Mouse (Mus musculus): Measurements from ENCODE around the gene Myh9. TPM values are rescaled to one million over a fixed set of nuclear protein-coding genes. Genes with fewer than 3 reads are reported as not detected.
A peak's percentile ranks its signal among the peaks of the same experiment; 100 is the strongest.

Myh9 gene
- total RNA-seq, 2 experiments from 2014 or later: 219 to 228 TPM

DNA sequence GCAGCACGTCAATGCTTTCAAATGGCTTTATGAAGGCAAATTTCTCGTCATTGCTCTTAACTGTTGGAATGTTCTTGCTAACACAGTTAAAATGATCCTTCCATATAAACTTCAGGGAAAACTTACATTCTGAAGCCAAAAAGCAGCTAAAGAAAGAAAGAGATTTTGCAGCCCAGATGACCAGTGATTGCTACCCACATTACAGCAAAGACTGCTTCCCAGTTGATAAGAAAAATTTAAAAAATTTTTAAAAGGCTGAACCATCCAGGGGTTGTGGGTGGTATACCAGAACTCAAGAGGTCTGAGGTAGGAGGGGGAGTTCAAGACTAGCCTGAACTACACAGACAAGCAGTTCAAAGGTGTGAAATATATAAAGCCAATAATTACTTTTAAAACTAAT, 1.1 kb upstream of the Myh9 start:
- DNase-seq: no peak

DNA sequence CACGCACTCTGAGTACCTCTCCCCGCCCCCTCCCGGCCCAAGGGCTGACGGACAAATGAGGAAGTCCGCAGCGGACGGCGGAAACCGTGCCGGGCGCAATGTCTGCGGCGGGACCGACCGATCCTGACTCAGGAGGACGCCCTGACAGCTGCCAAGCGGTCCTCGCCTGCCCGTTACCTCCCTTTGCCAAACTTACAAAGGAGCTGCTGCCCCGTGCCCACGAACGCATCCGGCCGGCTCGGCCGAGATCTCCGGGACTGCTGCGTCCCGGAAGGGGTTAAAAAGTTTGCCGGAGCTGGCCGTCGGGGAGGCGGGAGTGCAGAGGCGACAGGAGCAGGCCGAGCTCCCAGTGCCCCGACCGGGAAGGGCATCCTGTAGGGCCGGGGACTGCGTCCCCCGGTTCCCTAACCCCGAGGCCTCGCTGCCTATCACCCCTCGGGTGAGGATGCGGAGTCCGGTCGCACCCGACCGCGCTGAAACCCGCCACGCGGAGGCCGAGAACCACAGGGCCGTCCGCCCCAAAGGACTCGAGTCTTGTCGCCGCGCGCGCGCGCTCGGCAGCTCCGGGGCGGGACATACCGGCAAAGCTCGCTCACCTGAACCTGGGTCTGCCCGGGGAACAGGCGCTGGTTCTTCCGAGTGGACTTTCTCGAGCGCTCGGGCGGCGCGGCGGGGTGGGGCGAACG, 471 bp downstream of the Myh9 start:
- DNase-seq: peak; percentile 75

DNA sequence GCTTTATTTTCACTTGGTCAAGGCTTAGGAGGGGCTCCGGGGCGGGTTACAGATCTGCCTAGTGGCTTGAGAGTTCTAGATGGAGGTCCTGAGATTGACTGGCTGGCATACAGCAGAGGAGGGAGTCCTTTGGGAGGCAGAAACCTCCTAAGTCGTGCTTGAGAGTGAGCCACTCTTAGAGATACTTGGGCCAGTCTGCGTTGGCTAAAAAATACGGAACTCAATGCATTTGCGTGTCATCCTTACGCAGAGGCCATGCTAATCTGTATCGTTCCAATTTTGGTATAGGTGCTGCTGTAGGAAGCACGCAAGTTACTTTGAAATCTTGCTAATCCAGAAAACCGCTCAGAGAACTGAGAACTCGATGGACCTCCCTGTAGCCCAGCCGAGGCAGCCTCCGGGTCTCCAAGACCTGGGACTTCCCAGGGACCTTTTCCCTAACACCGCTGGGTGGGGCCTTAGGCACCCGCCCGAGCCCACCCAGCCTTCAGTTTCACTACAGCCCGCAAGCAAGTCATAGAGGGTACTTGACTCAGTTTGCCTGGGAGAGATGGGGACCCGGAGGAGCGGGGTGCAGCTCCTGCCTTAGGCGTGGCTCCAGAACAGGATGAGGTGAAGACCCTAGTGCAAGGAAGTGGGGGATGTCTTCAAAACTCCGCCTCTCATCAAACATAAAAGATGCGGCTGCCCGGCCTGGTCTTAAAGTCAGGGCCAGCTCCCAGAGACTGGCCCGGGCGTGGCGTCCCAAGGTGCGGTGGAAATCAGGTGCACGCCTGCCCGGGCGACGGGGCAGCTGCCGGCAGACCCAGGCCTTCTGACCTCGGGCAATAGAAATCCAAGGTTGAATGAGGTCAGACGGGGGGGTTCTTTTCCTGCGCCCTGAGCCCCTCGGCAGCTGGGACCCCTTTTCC, 1.3 kb downstream of the Myh9 start:
- DNase-seq: no peak

DNA sequence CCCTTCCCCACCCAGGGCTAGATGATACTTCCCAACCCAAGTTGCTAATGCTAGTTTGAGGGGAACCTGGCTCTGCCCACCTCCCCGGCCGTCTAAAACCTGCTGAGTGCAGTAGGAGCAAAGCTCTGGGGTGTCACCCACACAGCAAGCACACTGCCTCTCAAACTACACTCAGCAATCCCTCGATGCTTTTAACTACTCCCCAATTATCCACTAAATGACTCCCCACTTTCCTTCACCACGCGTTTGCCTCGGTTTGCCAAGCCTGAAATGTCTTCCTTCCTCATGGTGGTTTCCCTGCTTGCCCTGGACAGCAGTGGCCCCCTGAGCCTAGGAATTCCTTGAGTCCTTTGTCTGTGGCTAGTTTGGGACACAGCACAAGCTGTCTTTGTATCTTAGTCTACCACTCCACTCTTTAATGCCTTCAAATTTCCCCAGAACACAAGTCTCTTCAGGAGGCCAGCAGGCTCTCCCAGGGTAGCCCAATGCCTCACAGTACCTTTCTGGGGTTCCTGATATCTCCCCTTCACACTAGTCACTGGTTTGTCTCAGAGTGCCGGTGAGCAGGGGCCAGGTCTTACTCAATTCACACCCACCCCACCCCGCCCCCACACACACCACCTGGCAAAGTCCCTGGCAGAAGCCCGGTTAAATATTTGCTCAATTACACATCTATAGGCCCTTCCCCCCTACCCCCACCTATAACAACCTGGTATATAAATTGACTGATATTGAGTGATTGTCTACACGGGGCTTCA, 2.3 kb downstream of the Myh9 start:
- DNase-seq: no peak

DNA sequence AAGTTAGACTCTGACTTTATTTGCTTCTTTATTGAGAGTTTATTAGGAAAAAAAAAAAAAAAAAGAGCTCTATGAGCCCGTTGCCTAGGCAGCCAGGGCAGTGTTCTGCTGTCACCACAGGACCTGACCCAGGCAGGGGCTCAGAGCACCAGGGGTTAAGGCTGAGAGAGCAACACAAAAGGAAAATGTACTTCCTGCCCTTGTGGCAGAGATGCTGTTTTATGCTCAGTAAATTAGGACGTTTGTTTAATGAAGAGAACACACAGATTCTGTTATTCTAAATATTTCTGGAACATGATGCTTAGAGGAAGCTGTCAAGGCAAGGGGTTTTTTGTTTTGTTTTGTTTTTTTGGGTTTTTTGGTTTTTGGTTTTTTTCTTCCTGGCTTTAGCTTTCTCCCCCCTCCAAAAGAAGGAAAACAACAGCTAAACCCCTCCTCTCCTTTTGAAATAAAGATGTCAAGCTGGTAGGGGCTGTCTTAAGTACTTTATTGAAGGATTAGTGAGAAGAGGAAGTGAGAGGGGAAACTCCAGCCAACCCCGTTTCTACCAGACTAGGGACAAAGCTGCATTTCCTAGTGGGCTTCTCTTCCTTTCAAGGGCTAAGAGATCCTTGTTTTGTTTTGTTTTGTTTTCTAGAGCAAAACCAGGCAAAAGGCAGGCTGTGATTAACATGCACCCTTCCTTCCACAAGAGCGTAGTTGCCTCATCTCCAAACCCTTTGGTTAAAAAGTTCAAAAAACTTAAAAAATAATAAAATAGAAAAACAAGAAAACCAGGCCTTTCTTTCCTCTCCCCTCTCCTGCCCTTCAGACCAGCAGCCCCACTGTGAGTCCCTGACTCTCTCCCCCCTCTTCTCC, 3.2 kb downstream of the Myh9 start:
- DNase-seq: no peak

DNA sequence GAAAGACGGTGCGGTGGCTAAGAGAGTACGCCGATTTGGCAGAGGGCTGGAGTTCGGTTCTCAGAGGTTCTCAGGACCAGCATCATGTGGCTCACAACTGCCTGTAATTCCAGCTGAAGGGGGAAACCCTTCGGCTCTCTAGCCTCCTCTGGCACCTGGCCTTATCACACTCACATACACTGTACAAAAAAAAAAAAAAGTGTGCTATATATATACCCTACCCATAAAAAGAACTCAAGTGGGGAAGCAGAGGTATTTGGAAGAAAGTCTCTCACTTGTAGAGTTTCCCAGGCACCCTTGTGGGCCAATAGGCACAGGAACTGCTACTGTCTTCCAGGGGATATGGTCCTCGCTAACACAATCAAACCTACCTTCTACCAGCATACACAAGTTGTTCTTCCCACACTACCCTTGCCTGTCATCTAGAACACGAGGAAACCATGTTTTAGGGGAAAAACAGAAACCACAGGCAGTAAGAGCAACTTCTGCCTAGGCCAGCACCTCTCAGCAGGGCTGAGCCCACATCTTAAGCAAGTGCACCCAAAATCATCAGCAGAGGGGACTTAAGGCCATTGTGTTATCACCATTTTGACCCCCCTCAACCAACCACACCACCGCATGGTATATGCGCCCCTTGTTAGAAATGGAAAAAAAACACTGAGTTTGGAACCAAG, 4.4 kb downstream of the Myh9 start:
- no peak for DNase-seq

DNA sequence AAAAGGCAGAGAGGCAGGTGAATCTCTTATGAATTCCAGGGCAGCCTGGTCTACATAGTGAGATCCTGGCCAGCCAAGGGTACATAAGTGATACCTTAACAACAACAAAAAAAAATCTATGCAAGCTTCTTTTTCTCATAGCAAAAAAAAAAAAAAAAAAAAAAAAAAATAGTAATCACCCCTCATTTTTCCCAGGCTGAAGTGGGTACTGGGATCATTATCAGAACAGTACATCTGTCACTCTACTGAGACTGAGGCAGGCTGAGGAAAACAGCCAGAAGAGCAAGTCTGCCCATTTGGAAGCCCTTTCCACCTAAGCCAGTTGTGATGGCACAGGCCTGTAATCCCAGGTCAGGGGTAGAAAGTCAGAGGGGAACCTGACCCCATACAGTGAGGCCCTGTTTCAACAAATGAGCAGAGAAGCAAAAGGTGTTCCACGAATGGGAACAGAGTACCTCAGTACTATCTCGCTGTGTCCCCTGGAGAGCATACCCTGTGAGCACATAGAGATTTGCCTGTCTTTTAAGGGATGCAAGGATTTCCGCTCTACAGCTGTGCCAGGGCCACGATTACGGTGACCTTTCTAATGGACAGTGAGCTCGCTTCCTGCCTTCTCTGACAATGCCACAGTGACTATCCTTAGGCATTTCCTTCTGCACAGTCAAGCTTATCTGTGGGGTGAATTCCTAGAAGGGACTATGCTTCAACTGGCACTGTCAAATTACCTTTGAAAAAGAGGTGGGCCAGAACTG, 5.1 kb downstream of the Myh9 start:
- DNase-seq: no peak

DNA sequence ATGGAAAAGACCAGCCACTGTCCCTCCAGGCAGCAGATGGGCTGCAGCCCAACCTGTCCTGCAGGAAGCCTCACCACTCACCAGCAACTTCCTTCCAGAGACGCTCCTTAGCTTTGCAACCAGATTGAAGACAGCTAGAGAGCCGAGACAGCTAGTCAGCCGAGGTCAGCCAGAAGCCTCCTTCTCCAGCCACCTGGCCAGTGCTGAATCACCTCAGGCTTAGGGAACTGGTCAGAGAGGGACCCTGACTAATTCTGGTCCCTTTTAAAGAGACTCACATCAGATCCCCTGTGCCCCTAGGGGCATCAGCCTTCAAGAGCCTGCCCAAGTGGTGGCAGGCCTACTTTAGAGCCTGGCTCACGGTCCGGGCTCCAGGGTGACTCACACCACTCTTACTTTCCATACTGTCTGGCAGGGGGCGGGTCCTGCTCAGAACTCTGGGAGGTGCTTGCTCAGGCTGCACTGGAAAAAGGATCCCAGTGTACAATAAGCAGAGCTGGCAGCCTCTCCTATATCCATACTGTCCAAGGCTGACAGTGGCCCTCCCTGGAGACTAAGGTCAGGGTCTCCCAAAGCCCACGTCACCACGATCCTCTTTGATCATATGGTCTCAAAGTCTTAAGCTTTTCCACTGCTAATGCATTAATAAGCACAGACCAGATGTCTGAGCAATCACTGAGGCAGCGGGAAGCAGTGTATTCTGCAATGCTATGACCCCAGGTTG, 5.9 kb downstream of the Myh9 start:
- peak; percentile 65 for DNase-seq

DNA sequence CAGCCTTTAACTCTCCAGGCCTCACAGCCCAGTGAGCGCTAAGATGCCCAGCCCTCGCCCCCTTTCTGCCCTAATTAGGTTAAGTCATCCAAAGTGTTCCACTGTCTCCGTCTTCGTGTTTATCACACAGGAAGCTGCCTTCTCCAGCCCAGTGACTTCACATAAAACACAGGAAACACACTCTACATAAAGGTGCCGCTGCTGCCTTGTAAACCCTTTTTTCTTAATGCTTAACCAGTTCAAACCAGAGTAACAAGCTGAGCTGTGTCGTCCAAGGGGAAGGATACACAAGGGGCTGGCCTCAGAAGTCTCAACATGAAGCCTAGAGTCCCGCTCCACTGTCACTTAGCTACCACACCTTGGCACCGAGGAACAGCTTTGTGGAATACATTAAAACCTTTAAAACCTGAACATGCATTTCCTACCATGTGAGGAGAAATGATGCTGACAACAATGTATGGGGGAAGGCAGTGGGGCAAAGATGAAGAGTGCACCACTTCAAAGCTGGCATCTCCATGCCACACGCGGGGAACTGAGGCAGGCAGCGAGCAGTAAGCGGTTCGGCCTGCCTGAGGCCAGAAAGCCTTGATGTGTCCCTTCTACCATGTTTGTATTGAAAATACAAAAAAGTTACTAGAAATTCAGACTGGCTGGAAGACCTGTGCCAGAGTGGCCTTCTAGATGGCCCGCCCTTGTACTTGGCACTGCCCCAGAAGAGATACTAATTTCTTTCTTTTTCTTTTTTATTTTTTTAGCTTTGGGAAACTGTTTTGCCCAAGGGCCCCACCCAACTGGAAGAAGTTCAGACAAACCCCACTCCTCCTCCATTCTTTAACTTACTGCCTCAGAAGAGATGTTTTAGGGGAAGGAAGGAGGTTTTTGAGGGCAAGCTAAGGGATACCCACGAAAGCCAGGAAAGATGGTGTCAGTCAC, 7.4 kb downstream of the Myh9 start:
- DNase-seq: no peak

DNA sequence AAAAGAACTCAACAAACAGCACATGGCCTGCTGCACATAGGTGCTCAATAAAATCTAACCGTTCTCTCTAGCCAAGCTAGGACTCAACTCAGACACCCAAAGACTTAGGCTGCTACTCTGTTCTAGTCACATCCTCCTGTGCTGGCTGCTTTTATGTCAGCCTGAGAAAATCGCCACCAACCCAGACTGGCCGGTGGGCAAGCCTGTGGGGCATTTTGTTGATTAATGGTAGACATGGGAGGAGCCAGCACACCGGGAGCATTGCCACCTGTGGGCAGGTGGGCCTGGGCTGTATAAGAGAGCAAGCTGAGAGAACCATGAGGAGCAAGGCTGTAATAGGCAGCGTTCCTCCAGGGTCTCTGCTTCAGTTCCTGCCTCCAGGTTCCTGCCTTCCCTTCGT, 8.2 kb downstream of the Myh9 start:
- no peak for DNase-seq

DNA sequence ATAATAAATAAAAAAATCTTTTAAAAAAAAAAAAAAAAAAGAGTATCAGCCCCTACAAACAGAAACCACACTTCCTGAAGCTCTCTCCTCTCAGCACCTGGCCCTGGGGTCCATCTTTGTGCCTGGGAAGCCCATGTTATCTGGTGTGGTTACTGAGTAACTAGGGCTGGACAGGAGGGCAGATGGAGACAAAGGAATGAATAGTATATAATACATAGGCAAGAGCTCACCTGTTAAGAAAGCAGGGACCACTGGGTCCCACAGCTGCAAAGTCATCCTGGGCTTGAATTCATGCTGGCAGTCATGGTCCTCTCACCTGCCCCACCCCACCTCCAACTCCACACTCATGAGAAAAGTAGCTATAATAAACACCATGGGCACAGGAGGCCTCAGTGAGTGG, 8.9 kb downstream of the Myh9 start:
- DNase-seq: no peak

DNA sequence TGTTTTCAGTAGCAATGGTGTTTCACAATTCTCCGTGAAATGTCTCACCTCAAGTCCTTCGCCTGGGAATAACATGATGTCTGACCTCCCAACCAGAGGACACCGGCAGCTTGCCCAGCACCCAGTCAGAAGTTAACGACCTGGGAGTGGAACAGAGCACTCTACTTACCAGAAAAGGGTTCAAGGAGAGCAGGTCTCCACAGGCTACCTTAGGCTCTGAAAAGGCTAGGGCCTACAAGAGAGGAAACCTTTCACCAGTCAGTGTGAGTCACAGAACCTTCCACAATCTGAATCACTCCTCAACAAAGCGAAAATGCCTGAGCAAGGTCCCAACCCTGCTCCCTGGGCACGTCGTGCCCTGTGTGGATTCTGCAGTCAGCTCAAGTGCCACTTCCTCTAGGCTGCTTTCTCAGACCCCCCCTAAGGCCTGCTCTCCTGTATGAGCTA, 9.5 kb downstream of the Myh9 start:
- no peak for DNase-seq

DNA sequence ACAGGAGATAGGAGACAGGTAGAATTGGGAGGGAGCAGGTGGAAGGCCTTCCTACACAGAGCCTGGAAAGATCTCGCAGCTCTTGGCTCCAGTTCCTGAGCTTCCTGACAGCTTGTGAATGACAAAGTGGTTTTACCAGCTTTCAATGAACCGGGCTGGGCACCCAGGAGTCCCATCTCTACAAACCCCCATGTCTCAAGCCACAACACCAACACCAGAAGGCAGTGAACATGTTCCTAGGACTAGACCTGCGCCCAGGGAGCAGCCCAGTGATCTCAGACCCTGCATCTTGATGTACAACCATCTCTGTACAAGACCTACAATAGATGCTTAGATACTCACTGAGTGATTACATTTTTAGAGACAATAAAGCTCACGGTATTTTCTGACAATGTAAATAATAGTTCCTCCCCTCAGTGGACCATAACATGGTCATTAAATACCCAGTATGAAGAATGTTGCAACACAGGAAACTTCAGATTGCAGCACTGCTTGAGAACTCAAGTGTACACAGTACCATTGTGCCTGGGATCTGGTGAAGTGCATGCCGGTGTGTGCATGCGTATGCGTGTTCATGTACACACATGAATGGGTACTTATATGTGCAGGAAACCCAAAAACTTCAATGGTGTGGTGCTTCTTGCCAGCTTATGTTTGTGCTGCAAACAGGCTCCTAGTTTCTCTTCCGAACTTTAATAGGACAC, 10.1 kb downstream of the Myh9 start:
- DNase-seq: no peak

DNA sequence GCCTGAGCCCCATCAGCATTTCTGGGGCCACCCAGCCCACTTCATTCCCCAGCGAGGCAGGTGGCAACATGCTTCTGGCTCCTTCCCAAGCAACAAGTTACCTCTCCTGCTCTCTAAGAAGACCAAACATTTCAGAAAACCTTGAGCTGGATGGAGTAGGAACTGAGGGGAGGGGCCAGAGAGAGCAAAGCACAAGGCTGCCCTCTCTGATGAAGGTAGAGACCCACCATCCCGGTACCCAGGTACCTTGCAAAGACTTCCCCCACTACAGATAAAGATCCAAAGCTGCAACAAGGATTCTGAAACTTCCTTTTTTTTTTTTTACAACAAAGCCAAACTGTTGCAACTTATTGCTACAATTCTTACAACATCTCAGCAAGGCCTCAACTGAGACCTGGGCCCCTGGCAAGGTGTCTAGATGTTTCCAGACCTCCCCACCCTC, 10.8 kb downstream of the Myh9 start:
- no peak for DNase-seq

DNA sequence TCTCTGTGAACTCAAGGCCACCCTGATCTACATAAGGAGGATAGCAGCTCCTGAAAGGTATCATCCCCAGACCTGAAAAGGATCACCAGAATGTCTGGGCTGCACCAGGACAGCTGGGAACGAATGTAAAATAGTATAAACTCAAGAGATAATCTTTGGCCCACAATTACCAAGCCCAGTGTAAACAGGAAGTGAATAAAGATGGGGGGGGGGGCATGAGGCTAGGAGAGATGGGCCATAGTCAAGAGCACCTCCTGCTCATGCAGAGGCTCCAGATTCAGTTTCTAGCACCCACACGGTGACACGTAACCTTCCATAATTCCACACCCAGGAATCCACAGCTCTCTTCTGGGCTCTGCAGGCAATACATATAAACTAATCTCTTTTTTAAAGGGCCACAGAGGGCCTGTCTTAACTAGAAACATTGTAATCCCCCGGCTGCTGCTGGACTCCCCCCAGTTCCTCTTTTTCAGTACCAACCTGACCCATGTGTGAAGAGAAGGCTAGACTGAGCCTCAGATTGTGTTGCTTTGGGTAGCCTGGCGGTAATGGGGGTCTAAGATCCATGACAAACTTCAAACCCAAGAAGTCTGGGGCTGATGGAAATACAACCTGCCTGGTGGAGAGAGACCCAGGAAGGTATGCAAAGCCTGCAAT, 11.4 kb downstream of the Myh9 start:
- DNase-seq: no peak

DNA sequence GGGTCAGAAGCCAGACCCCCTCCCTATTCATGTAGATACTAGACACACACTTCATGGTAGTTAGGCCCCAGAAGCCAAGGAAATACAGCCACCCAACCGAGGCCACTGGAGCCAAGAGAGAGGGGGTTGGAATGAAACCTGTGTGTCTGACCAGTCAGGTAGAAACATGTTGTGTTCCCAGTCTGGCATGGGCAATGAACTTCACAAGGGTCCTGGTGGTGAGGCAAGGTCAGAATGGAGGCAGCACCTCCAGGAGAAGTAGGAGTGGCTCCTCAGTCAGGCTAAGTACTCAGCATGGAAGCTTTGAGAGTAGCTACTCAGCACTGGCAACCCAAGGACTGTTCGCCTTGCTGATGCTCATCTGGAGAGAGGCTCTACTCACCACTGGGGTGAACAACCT, 12.4 kb downstream of the Myh9 start:
- no peak for DNase-seq

DNA sequence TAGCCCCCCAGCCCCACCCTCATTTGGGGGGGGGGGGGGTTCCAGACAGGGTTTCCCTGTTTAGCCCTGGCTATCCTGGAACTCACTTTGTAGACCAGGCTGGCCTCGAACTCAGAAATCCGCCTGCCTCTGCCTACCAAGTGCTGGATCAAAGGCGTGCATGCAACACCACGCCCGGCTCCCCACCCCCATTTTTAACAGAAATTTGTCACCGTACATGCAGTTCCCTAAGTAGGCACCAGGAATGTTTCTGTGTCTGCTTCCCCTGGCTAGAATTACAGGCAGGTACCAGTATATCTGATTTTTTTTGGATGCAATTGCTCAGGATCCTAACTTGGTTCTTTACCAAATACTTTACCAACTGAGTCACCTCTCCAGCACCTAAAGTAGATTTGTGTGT, 13.1 kb downstream of the Myh9 start:
- no peak for DNase-seq

DNA sequence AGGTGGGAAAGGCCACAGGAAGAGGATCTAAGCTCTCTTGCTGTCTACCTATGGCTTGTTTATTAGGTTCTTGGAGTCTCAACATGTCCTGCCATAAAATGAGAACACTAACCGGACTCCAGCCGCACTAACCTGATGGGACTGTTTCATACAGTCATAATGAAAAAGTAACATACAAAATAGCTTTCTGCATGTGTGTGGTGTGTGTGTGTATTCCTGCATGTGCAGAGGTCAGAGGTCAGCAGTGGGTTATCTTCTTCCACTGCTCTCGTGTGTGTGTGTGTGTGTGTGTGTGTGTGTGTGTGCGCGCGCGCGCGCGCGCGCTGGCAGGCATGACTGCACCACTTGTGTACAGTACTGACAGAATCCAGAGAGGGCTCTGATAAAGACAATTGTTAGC, 13.7 kb downstream of the Myh9 start:
- DNase-seq: no peak
